Comparison of ENCODE assay signal across 5 mouse cellular contexts in the genomic region with DNA sequence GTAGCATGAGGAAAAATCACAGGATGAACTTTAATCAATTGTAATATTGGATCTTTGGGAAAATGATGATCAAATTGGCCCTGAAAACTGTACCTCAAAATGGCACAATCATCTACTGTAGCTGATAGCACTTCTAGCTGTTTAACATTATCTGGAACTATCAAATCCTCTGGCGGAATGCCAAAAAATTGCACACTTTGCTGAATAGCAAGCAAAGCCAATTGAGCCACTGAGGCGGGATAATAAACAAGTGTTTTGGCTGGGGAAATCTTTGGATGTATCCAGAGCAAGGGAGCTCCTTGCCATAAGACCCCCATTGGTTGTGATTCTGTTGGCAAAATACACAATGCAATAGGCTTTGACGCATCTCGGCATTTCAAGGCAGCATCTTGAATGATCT. TPM values are rescaled to one million over a fixed set of nuclear protein-coding genes. Genes with fewer than 3 reads are reported as not detected.
"Had no signal": no experiment of that assay in that cellular context is flagged by ENCODE, and none has a peak within 500 bp of the region (broad histone marks: within the 10 kb centered on the region; RNA-seq: fewer than 3 reads in every experiment).

No protein-coding gene starts in this region.

RNA-seq across cellular contexts. Expression of a gene that starts 9.5 kb away (rescaled TPM):
- total RNA-seq: heart, postnatal 25 days; heart, postnatal 36 days; heart, postnatal 4 days had no signal
- polyA plus RNA-seq: inflammation-experienced regulatory T-cells, adult 6 months; large intestine, adult 2 months had no signal
